Mouse (Mus musculus): Measurements from ENCODE around the gene Chmp5. TPM values are rescaled to one million over a fixed set of nuclear protein-coding genes. Genes with fewer than 3 reads are reported as not detected.

Gene Chmp5
- polyA plus RNA-seq, 1 experiment from 2014 or later, result 49.3 TPM

- H3K4me2 ChIP-seq (ENCODE audit: low read depth, low read length), result no peak overlapping the region
- WGBS (ENCODE audit: insufficient replicate concordance), result 52% methylated on average over 3 of the region's 3 CpGs
- H3K4me3 ChIP-seq (ENCODE audit: low read depth, low read length), result no peak overlapping the region
- H3K36me3 ChIP-seq (replicated peaks; ENCODE audit: insufficient read depth, low read length), result peaks cover 61% of the 10 kb centered on the region
- no peak for DNase-seq
- TF ChIP-seq CTCF (IDR thresholded peaks at IDR 0.05; ENCODE audit: low read depth) (no peak), EP300 (IDR thresholded peaks at IDR 0.05; ENCODE audit: low read depth) (no peak)
- 0 out of 2 replicates have a peak, but pooled peaks have one; percentile 47 for ATAC-seq
- H3K27ac ChIP-seq (ENCODE audit: low read depth), result no peak overlapping the region
- H3K27me3 ChIP-seq (ENCODE audit: insufficient read depth, low read length), result no peaks in the 10 kb centered on the region
- H3K4me1 ChIP-seq (ENCODE audit: insufficient read depth), result peaks cover 5% of the 10 kb centered on the region; the same call in 1 of the 2 replicates
- no peak overlapping the region for H3K9ac ChIP-seq (replicated peaks)
- no peaks in the 10 kb centered on the region for H3K9me3 ChIP-seq (ENCODE audit: low read length)
These were observed 65.1 kb downstream of the Chmp5 start for GRCm38 (mm10) chr4:41013351-41013750.

Small RNA genes within 50 kb of the gene (microRNA-seq; reads per million reads assigned to microRNA genes)
- gene Mir3094, result 4.5 reads per million, percentile 6 among the genes with 10 or more reads in this experiment

Other genes starting within 250 kb of the Chmp5 start
- gene Aptx, start 245.2 kb upstream of the Chmp5 start, polyA plus RNA-seq (2015; fragmentation: Nextera tagmentation; extraction: Ambion mirVana), result 11.6 and 12.0 TPM in 2 replicates
- gene Dnaja1, start 226.3 kb upstream of the Chmp5 start, polyA plus RNA-seq (2015; fragmentation: Nextera tagmentation; extraction: Ambion mirVana), result 180 and 183 TPM in 2 replicates
- 52.5 and 56.8 TPM in 2 replicates for gene Smu1, start 190.5 kb upstream of the Chmp5 start, polyA plus RNA-seq (2015; fragmentation: Nextera tagmentation; extraction: Ambion mirVana)
- 26.4 and 30.2 TPM in 2 replicates for gene B4galt1, start 94.4 kb upstream of the Chmp5 start, polyA plus RNA-seq (2015; fragmentation: Nextera tagmentation; extraction: Ambion mirVana)
- 0.65 and 1.2 TPM in 2 replicates for gene Spink4, start 28.4 kb upstream of the Chmp5 start, polyA plus RNA-seq (2015; fragmentation: Nextera tagmentation; extraction: Ambion mirVana)
- 128 and 136 TPM in 2 replicates for gene Bag1, start 113 bp upstream of the Chmp5 start, polyA plus RNA-seq (2015; fragmentation: Nextera tagmentation; extraction: Ambion mirVana)
- gene Nfx1, start 22.5 kb downstream of the Chmp5 start, polyA plus RNA-seq (2015; fragmentation: Nextera tagmentation; extraction: Ambion mirVana), result 18.2 and 19.4 TPM in 2 replicates
- gene Aqp7, start 99.7 kb downstream of the Chmp5 start, polyA plus RNA-seq (2015; fragmentation: Nextera tagmentation; extraction: Ambion mirVana), result 2.1 and 2.3 TPM in 2 replicates
- gene Aqp3, start 149.8 kb downstream of the Chmp5 start, polyA plus RNA-seq (2015; fragmentation: Nextera tagmentation; extraction: Ambion mirVana), result 7.3 and 10.7 TPM in 2 replicates
- 4.3 and 4.7 TPM in 2 replicates for gene Nol6, start 176.0 kb downstream of the Chmp5 start, polyA plus RNA-seq (2015; fragmentation: Nextera tagmentation; extraction: Ambion mirVana)
- gene Ube2r2, start 187.3 kb downstream of the Chmp5 start, polyA plus RNA-seq (2015; fragmentation: Nextera tagmentation; extraction: Ambion mirVana), result 39.4 and 43.9 TPM in 2 replicates

Data from liver, postnatal 0 days (tissue).